Mouse (Mus musculus): Measurements from ENCODE around the gene Brix1. TPM values are rescaled to one million over a fixed set of nuclear protein-coding genes. Genes with fewer than 3 reads are reported as not detected.
"Not testable (repeated sequence)": the region's sequence is repeated elsewhere in the genome, so short reads cannot be mapped to it uniquely, and the experiment has no call there.

Brix1 gene
- 10 to 100 TPM; 23.9 to 24.7 TPM for total RNA-seq (2021)

DNA sequence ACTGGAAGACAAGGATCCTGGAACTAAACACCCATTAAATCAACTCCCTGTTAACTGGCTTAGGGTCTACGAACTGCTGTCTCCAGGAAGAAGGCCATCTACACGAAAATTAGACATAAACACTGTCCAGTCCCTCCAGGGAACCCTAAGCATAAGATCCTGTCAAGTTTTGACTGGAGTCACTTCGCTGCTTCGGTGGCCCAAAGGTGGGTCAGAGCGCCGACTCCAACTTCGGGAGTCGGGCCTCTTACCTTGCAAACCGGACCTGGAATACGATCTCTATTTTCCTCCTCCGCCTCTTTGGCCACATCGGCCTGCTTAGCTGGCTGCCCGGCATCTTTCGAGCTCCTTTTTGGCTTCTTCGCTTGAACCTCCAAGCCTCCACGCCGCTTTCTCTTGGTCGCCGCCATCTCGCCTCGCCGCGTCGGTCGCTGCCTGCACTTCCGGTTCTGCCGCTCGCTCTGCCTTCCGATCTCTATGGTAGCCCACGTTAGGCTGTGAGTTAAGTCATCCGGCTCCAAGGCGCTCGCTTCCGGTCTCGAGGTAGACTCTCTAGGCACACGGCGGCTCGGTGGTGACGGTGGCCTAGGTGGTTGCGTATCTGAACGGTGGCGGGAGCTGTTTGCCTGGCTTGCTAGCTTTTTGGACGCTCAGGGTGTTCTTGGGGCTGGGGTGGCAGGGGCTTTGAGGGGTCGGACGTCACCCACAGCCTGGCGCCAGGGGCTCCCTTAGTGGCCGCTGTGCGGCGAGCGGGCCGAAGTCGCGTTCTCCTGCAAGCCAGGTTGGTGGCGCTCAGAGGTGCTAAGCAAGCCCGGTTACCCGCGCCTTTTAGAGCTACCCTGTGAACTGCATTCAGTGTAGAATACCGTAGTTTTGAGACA, at the start of gene Brix1, which contains the start of gene Rad1:
TSS of gene Brix1 (minus strand) at position 464 of the 881 bp plus-strand sequence.
TSS of gene Rad1 (plus strand) at position 535 of the 881 bp plus-strand sequence.
- peak; percentile 80 to 92 for DNase-seq (ENCODE audit: extremely low spot score in 1 of 2, low spot score in 1 of 2)

GRCm38 (mm10) chr15:10534591-10534990, 48.8 kb upstream of the Brix1 start:
- no peak for DNase-seq (ENCODE audit: extremely low spot score in 1 of 2, low spot score in 1 of 2)

GRCm38 (mm10) chr15:10533361-10533760, 47.6 kb upstream of the Brix1 start:
- not testable (repeated sequence) for DNase-seq (ENCODE audit: extremely low spot score in 1 of 2, low spot score in 1 of 2)

GRCm38 (mm10) chr15:10531352-10531751, 45.6 kb upstream of the Brix1 start:
- DNase-seq (ENCODE audit: extremely low spot score in 1 of 2, low spot score in 1 of 2) = no peak

DNA sequence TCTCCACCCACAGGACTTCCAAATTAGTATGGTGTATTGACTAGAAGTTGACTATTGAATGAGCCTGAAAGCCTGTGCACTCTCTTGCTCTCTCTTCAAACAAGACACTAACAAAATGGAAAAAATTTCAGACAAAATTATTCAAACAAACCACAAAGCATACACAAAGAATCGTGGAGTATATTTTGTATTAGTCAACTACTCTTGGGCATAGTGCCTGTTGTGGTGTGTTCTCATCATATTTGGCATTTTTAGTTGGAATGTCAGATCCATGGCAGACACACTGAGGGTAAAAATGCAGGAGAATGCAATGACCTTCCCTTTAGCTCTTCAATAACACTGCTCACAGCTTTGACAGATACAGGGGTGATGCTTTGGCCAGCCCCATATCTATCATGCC, 40.1 kb upstream of the Brix1 start:
- no peak for DNase-seq (ENCODE audit: extremely low spot score in 1 of 2, low spot score in 1 of 2)

- DNase-seq (ENCODE audit: extremely low spot score in 1 of 2, low spot score in 1 of 2) = no peak
These were observed 29.4 kb upstream of the Brix1 start for GRCm38 (mm10) chr15:10515166-10515565.

DNA sequence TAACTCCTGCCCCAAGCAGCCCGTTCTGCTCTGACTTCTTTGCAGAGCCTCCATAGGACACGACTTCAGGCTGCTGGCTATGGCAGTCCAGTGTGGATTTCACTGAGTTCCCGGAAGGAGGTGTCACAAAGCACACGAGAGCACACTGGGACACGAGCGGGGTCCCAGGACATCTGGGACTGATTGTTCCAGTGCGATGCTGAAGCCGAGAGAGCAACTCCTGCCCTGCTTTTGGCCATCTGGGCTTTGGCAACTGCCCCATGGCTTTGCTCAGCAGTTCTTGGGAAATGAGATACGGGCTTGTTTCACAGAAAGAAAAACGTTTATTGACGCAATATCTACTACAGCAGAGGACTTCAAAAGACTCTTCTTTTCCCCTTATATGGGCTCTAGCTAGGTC, 20.4 kb upstream of the Brix1 start:
- DNase-seq (ENCODE audit: extremely low spot score in 1 of 2, low spot score in 1 of 2) = no peak

DNA sequence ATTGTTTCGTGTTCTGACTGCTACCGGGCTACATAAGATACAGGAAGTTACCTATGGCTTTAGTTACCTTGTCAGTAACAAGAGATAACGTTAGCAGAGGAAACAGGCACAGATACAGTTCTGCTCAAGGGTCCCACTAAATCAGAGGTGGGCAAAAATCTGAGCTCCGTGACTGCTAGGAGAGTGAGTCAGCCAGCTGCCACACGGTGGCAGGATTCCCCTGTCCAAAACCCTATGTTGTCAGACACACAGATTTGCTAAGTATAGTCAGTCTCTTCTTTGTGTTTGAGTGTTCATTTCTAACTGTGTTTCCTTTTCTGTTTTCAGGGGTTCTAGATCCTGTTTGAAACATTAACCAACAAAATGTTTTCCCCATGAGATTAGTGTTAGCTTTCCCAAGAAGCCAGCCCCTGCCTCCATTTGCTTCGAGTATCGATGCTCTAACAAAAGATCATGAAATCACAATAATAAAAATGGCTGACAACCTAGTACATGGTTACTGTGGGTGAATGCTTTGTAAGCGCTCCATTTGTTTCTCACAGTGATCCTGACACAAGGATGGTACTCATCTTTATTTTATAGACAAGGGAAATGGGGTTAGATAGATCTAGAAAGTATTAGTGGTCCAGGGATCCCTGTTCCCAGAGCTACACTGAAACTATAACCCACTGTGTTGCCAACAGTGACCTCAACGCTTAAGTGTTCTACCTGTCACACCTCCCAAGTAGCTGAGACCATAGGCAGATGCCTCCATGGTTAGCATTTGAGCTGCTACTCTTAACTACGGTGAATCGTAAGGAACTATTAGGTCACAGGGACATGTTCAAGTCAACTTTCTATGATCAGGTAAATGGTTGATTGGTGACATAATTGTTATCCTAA, 15.3 kb upstream of the Brix1 start:
- DNase-seq (ENCODE audit: extremely low spot score in 1 of 2, low spot score in 1 of 2) = peak; percentile 44 to 64

DNA sequence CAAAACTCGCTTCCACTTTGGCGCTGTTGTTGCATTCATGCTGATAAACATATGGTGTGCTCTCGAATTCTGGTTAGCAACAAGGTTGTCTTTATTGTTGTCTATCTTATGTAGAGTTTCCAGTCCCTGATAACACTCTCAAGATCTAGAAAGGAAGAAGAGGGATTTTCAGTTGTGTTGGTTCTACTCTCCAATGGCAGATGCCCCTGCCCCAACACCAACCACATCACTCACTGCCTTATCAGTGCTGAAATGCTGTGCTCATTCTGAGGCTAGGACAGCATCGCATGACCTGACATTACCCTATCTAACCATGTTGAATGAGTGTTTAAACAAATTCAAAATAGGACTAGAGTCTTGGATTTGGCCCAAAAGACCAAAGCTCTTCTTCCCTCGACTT, 14.3 kb upstream of the Brix1 start:
- DNase-seq (ENCODE audit: extremely low spot score in 1 of 2, low spot score in 1 of 2) = no peak

DNA sequence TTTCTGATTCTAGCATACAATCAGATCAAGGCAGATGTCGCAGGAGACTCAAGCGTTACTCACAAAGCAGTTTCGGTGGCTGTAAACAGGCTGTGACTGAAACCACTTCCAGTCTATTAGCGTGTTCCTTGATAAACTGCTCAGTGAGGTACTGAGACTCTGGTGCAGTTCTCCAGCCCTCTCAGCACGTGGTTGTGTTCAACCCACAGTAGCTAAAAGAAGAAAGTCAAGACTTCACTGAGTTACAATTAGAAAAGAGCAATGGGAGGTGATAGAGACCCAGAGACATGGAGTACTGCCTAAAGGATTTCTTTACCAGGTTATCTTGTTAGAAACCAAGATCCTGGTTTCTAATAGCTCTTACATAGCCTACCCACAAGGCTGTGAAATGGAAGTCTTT, 13.8 kb upstream of the Brix1 start:
- DNase-seq (ENCODE audit: extremely low spot score in 1 of 2, low spot score in 1 of 2) = no peak

DNA sequence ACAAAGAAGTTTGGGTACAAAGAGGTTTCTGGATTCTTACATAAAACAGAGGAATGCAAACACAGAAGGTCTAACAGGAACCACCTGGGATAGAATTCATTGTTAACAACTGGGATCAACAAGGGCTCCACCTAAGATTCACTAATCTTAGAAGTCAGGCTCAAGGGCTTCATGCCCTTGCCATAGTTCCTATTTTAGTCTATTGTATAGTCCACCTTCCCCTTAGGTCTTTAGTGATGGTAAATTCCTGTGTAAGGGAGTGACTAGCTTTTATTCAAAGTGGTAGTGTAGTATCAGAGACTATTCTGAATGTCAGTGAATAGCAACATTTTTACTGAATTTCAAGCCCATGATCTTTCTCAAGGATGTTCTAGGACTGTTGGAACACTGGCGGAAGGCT, 10.9 kb upstream of the Brix1 start:
- not testable (repeated sequence) for DNase-seq (ENCODE audit: extremely low spot score in 1 of 2, low spot score in 1 of 2)

DNA sequence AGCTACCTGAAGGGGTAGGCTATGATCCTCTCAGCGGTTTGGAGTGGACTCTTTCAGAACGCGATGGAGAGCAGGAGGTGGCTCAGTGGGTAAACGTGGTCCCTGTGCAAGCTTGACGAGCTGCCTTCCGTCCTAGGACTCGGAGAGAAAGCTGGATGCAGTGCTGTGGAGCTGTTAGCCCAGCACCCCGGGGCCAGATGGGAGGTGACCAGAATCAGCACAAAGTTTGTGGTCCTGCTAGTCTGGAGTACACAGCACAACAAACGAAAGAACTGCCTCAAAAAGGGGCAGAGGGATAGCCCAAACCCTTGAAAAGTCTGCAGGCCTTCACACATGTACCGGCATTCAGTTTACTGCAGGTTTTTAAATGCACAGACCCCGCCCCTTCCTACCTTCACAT, 10.2 kb upstream of the Brix1 start:
- no peak for DNase-seq (ENCODE audit: extremely low spot score in 1 of 2, low spot score in 1 of 2)

GRCm38 (mm10) chr15:10490101-10490500, 4.4 kb upstream of the Brix1 start:
- DNase-seq (ENCODE audit: extremely low spot score in 1 of 2, low spot score in 1 of 2) = no peak

- no peak for DNase-seq (ENCODE audit: extremely low spot score in 1 of 2, low spot score in 1 of 2)
These were observed 1.5 kb upstream of the Brix1 start for GRCm38 (mm10) chr15:10487246-10487645.

DNA sequence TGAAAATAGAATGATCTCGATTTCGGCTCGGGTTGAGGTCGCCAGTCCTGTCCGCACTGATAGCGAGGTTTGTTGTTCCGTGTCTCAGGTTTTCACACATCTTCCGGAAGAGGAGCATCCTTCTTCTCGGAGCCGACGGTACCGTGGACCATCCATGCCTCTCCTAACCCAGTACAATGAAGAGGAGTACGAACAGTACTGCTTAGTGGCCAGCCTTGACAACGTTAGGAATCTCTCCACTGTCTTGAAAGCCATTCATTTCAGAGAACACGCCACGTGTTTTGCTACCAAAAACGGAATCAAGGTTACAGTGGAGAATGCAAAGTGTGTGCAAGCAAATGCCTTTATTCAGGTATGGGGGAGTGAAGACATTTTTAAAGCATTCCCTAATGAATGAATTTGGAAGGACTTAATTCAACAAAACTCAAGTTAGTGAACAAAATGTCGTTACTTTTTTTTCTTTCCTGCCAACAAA, 655 bp upstream of the Brix1 start:
- no peak for DNase-seq (ENCODE audit: extremely low spot score in 1 of 2, low spot score in 1 of 2)

DNA sequence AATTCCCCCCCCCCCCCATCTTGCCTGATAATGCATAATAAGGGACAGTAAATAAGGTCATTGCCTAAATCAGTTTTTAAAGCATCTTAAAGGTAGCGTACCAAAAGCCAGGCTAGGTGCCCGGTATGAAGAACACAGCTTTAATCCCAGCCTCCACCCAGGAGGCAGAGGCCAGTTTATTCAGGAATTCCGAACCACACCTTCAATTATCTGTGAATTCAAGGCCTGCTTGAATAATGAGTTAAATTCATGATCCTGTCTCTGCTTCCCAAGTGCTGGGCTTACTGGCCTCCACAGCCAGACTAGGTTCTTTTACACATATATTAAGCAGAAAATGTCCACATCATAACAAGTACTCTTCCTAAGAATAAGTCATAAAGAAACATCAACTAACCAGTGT, 14.8 kb downstream of the Brix1 start:
- DNase-seq (ENCODE audit: extremely low spot score in 1 of 2, low spot score in 1 of 2) = no peak

DNA sequence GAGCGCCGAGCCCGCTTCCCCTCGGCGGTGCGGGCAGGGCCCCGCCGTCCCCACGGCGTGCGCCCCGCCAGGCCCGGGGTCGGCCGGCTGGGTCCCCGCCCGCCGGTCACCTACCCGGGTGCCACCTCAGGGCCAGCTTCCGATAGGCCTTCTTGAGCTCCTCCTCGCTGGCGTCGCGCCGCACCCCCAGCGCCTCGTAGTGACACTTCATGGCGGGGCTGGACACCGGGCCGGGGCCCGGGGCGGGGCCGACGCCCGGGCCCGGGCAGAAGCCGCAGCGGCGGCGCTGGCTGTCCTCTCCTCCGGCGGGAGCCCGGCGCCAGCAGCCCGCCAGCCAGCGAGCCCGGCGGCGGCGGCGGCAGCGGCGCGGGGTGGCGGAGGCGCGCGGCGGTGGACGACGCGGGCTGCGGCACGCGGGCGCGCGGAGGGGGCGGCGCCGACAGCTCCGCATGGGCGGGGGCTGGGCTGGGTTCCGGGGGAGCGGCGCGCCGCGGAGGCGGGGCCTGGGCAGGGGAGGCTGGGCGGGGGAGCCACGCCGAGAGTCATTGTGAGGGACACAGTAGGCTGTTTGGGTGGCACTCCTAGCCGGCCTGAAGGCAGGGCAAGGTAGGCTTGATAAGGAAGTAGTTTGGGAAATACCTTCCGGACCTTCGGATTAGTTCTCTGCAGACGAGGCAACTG, 15.5 kb downstream of the Brix1 start, which contains the start of gene Dnajc21:
TSS of gene Dnajc21 (minus strand) at position 366 of the 681 bp plus-strand sequence.
- DNase-seq (ENCODE audit: extremely low spot score in 1 of 2, low spot score in 1 of 2) = peak; percentile 68 to 78

DNA sequence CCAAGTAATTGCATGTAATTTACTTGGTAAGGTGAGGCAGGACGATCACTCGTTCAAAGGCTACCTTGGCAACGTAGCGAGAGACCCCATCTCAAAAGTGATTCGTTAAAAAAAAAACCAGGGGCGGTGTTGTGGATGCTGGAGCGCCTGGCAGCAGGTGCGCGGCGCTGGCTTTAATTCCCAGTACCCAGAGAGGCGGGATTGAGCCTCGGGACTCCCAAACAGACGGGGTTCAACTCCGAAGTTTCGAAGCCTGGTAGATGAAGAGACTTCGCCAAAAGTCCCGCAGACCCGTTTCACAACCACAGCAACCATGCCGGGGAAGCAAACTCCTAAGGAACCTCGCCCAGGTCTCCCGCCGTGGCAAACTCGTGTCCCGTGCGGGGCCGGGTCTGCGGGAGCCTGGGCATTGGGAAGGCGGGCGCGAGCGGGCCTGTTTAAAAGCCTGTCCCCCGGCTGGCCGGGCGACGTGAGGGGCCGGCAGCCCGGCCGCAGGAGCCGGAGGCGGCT, 16.1 kb downstream of the Brix1 start:
- peak in 1 of 2 experiments; percentile 16 for DNase-seq (ENCODE audit: extremely low spot score in 1 of 2, low spot score in 1 of 2)

DNA sequence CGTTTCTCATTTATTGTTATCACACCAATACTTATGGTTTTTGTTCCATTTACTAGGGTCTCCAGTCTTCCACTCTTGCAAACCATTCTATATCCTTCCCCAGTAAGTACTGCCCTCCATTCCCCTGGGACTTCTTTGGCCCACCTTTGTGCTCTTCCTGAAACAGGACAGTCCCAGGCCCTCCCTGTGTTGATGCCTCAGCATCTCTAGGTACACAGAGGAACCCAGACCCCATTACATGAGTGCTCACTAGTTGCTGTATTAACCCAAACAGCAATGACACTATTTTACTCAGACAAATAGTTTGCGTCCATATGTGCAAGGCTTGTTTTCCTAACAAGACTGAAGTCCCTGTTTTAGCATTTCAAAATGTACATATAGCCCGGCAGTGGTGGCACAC, 17.0 kb downstream of the Brix1 start:
- no peak for DNase-seq (ENCODE audit: extremely low spot score in 1 of 2, low spot score in 1 of 2)

- no peak for DNase-seq (ENCODE audit: extremely low spot score in 1 of 2, low spot score in 1 of 2)
These were observed 21.1 kb downstream of the Brix1 start for GRCm38 (mm10) chr15:10464678-10465077.
